Mouse (Mus musculus) embryonic facial prominence, embryonic 11.5 days (tissue): ENCODE results near the gene Nr0b2. TPM values are rescaled to one million over a fixed set of nuclear protein-coding genes. Genes with fewer than 3 reads are reported as not detected.

Source experiments
- ATAC-seq: fragments of 200-750 bp; cut with Nextera tagmentation; replicated peaks from 2 replicates; pipeline ENCODE4 v1.8.0; 2017; ENCODE audit warnings: low read depth; ENCODE audit not compliant: insufficient number of reproducible peaks, low FRiP score, low TSS enrichment
- DNase-seq: peaks from one replicate; pipeline ENCODE4 v3.0.0-alpha.2; 2015; ENCODE audit warnings: low spot score
- H3K27ac ChIP-seq: fragments of 300-500 bp; sonication (generic); replicated peaks from 2 replicates; pipeline ENCODE4 v1.5.1; 2014; ENCODE audit warnings: mild to moderate bottlenecking, low read depth, low read length, control low read depth
- H3K27me3 ChIP-seq: fragments of 300-500 bp; sonication (generic); 2 replicates; pipeline ENCODE4 v1.6.1; 2014; ENCODE audit warnings: mild to moderate bottlenecking, low read length, moderate library complexity, mixed read lengths; ENCODE audit not compliant: control insufficient read depth, insufficient read depth
- H3K36me3 ChIP-seq: fragments of 300-500 bp; sonication (generic); replicated peaks from 2 replicates; pipeline ENCODE4 v1.6.1; 2014; ENCODE audit warnings: low read depth, mild to moderate bottlenecking, low read length, moderate library complexity, mixed read lengths; ENCODE audit not compliant: control insufficient read depth, insufficient read depth
- H3K4me1 ChIP-seq: fragments of 300-500 bp; sonication (generic); 2 replicates; pipeline ENCODE4 v1.6.1; 2014; ENCODE audit warnings: low read length, mixed read lengths; ENCODE audit not compliant: control insufficient read depth, insufficient read depth
- H3K4me2 ChIP-seq: fragments of 300-500 bp; sonication (generic); 2 replicates; pipeline ENCODE4 v1.6.1; 2014; ENCODE audit warnings: low read depth, mild to moderate bottlenecking, control low read depth, low read length, moderate library complexity
- H3K4me3 ChIP-seq: fragments of 300-500 bp; sonication (generic); 2 replicates; pipeline ENCODE4 v1.5.1; 2014; ENCODE audit warnings: low read depth, low read length, control low read depth
- H3K9ac ChIP-seq: fragments of 300-500 bp; sonication (generic); replicated peaks from 2 replicates; pipeline ENCODE4 v1.6.1; 2014; ENCODE audit warnings: mild to moderate bottlenecking, control low read depth, low read length
- H3K9me3 ChIP-seq: fragments of 300-500 bp; sonication (generic); replicated peaks from 2 replicates; pipeline ENCODE4 v1.6.1; 2016; ENCODE audit warnings: mild to moderate bottlenecking, low read length, inconsistent platforms, mixed read lengths; ENCODE audit not compliant: control insufficient read depth
- WGBS: fragments of 180-500 bp; shearing (Covaris S2); extraction: QIAGEN DNeasy Blood & Tissue Kit; methylation state at CpG from one replicate; pipeline ENCODE4 v1.1.7; 2014; 5-methylcytosine and 5-hydroxymethylcytosine counted together
- polyA plus RNA-seq: library from polyadenylated mRNA; unstranded; fragments of >200 nt; fragmentation: Nextera tagmentation; extraction: Ambion mirVana; gene quantifications from 2 replicates; pipeline ENCODE4 v1.2.1, GENCODE M21; 2014

Nr0b2 gene
- polyA plus RNA-seq, 1 experiment from 2014 or later, result not detected

GRCm38 (mm10) chr4:133552029-133552428, 1.1 kb upstream of the Nr0b2 start:
- no peak for DNase-seq
- Histone ChIP-seq H3K4me2 (no peak overlapping the region), H3K27ac (no peak overlapping the region), H3K9ac (no peak overlapping the region), H3K36me3 (no peaks in the 10 kb centered on the region), H3K27me3 (no peaks in the 10 kb centered on the region), H3K4me1 (no peaks in the 10 kb centered on the region), H3K9me3 (no peaks in the 10 kb centered on the region), H3K4me3 (no peak overlapping the region)
- ATAC-seq, result no peak
- WGBS, result 73% methylated on average over 1 of the region's 1 CpGs

DNA sequence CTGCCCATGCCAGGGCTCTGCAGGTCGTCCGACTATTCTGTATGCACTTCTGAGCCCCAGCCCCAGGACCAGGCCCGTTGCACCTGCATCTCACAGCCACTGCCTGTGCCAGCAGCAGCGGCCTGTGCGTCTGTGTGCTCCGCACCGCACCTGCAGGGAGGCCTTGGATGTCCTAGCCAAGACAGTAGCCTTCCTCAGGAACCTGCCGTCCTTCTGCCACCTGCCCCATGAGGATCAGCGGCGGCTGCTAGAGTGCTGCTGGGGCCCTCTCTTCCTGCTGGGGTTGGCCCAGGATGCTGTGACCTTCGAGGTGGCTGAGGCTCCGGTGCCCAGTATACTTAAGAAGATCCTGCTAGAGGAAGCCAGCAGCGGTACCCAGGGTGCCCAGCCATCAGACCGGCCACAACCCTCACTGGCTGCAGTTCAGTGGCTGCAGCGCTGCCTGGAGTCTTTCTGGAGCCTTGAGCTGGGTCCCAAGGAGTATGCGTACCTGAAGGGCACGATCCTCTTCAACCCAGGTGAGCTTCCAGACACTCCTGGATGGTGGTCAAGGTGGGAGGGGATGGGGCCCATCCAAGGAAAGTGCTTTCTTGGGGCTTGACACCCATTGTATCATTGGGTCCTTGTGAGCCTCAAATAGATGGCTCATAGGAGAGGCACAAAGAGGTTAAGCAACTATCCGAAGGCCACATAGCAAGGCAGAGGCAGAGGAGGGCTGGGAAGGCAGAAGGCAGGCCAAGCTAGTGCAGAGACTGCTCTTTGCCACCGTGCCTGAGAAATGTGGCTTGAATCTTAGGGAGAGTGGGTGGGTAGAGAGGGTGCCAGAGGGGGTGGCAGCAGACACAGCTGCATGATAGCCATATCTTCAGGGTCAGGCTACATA, 513 bp downstream of the Nr0b2 start:
- H3K27ac ChIP-seq, result no peak overlapping the region
- no peaks in the 10 kb centered on the region for H3K36me3 ChIP-seq
- H3K27me3 ChIP-seq, result no peaks in the 10 kb centered on the region
- no peaks in the 10 kb centered on the region for H3K4me1 ChIP-seq
- ATAC-seq, result no peak
- WGBS, result 76% methylated on average over 19 of the region's 19 CpGs
- H3K4me2 ChIP-seq, result no peak overlapping the region
- no peak overlapping the region for H3K9ac ChIP-seq
- H3K4me3 ChIP-seq, result no peak overlapping the region
- no peaks in the 10 kb centered on the region for H3K9me3 ChIP-seq
- DNase-seq, result no peak

DNA sequence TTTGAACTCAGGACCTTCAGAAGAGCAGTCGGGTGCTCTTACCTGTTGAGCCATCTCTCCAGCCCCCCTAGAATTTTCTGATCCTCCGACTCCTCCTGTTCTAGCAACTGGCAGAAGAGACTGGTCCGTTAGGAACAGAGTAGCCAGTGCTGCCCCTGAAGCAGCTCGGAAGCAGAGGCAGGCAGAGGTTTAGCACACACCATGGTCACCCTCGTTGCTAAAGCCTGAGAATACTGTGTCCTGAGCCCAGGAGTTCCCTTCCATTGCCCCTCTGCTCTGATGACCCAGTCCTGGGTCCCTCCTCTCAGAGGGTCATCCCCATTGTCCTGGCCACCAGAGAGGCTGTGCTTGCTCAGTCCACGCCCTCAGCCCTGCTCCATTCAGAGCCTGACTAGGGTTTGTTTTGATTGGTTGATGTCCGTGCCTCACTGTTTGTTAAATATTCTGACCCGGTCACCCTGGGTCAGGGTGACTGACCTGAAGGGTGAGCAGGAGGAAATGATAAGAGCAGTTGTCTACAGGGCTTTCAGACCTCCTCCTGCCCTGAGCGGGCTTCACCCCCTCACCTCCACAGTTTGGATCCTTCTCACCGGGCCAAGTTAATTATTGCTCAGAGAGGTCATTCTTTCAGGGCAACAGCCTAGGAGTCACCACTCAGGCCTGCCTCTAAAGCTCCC, 4.0 kb downstream of the Nr0b2 start:
- no peak overlapping the region for H3K27ac ChIP-seq
- no peaks in the 10 kb centered on the region for H3K9me3 ChIP-seq
- no peak overlapping the region for H3K4me2 ChIP-seq
- H3K9ac ChIP-seq, result no peak overlapping the region
- H3K27me3 ChIP-seq, result no peaks in the 10 kb centered on the region
- ATAC-seq, result no peak
- no peaks in the 10 kb centered on the region for H3K36me3 ChIP-seq
- H3K4me1 ChIP-seq, result no peaks in the 10 kb centered on the region
- 31% methylated on average over 10 of the region's 10 CpGs for WGBS
- H3K4me3 ChIP-seq, result no peak overlapping the region
- no peak for DNase-seq

DNA sequence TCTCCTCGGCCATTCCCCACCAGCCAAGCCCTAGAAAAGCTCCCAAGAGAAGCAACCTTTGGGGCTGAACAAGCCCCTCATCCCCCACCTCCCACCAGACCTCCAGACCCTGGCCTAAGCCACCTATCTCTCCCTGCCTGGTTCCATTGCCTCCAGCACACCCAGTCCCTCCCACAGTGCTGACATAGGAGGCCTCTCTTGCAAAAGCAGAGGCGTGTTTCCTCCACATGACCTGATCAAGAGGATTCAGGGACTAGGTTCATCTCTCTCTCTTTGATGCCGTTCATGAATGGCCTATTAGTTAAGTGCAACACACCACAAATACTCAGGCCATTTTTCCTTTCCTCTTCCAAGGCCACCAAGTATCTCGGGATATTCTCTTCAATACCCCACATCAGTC, 6.7 kb downstream of the Nr0b2 start:
- Histone ChIP-seq H3K27ac (no peak overlapping the region), H3K27me3 (no peaks in the 10 kb centered on the region), H3K4me1 (no peaks in the 10 kb centered on the region), H3K9ac (no peak overlapping the region), H3K9me3 (no peaks in the 10 kb centered on the region), H3K4me2 (no peak overlapping the region), H3K36me3 (no peaks in the 10 kb centered on the region), H3K4me3 (no peak overlapping the region)
- DNase-seq (no peak), ATAC-seq (no peak)
- WGBS, result 75% methylated on average over 4 of the region's 4 CpGs

- no peaks in the 10 kb centered on the region for H3K4me1 ChIP-seq
- H3K9ac ChIP-seq, result no peak overlapping the region
- no peaks in the 10 kb centered on the region for H3K36me3 ChIP-seq
- no peaks in the 10 kb centered on the region for H3K9me3 ChIP-seq
- no peaks in the 10 kb centered on the region for H3K27me3 ChIP-seq
- no peak for DNase-seq
- no peak overlapping the region for H3K27ac ChIP-seq
- ATAC-seq, result no peak
- no peak overlapping the region for H3K4me3 ChIP-seq
- H3K4me2 ChIP-seq, result no peak overlapping the region
- 73% methylated on average over 4 of the region's 4 CpGs for WGBS
Measured at GRCm38 (mm10) chr4:133561622-133562021, 8.4 kb downstream of the Nr0b2 start.

- Histone ChIP-seq H3K27me3 (no peaks in the 10 kb centered on the region), H3K9ac (no peak overlapping the region), H3K4me1 (no peaks in the 10 kb centered on the region), H3K27ac (no peak overlapping the region), H3K9me3 (no peaks in the 10 kb centered on the region), H3K4me3 (no peak overlapping the region), H3K4me2 (no peak overlapping the region), H3K36me3 (no peaks in the 10 kb centered on the region)
- DNase-seq (no peak), ATAC-seq (no peak)
- 82% methylated on average over 11 of the region's 11 CpGs for WGBS
Measured at GRCm38 (mm10) chr4:133563123-133563571, 10.0 kb downstream of the Nr0b2 start.

- Histone ChIP-seq H3K27me3 (no peaks in the 10 kb centered on the region), H3K4me3 (no peak overlapping the region), H3K4me2 (no peak overlapping the region), H3K4me1 (no peaks in the 10 kb centered on the region), H3K9me3 (no peaks in the 10 kb centered on the region), H3K36me3 (no peaks in the 10 kb centered on the region), H3K9ac (no peak overlapping the region), H3K27ac (no peak overlapping the region)
- ATAC-seq (no peak), DNase-seq (no peak)
- WGBS, result 29% methylated on average over 8 of the region's 8 CpGs
Measured at GRCm38 (mm10) chr4:133567251-133567650, 14.1 kb downstream of the Nr0b2 start.
